Mouse (Mus musculus) spleen, adult 2 months (tissue): Measurements from ENCODE around the gene Ptprm.

Experiments used
- CTCF ChIP-seq: fragments of 200-500 bp; IDR thresholded peaks from 2 replicates; pipeline ENCODE4 v1.5.1; 2011; ENCODE audit warnings: mild to moderate bottlenecking, inconsistent platforms; ENCODE audit not compliant: insufficient read depth, insufficient read length, insufficient replicate concordance; ENCODE audit errors: extremely low read depth
- POLR2A ChIP-seq: fragments of 200-500 bp; IDR thresholded peaks from 2 replicates; pipeline ENCODE4 v1.6.1; 2011; ENCODE audit warnings: low read depth, low read length, inconsistent platforms

DNA sequence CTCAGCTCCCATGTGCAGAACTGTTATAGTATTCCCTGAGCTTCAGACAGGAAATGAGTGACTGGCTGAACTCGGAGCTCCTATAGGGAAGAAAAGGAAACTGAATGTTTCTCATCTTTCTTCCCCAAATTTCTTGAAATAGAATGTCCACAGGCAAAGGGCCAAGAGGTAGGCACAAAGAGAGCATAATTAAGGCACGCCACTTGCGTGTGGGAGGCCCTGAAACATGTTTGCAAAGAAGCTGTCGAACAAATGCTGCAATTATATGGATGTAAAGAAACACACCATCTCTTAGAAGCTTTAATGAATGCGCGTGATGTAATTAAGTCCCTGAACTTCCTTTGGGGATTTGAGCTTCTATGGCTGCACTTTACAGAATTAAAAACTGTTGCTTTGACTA is 341.0 kb downstream of the Ptprm start:
- no peak for TF ChIP-seq CTCF
- no peak for TF ChIP-seq POLR2A
